Mouse (Mus musculus) cortical plate, adult 2 months (tissue): ENCODE results near the gene Fgf18.

Experiments
- CTCF ChIP-seq: fragments of 200-500 bp; IDR thresholded peaks from 2 replicates; pipeline ENCODE4 v1.5.1; 2011; ENCODE audit warnings: mild to moderate bottlenecking, control low read depth, low read length; ENCODE audit not compliant: insufficient read depth; ENCODE audit errors: extremely low read depth
- POLR2A ChIP-seq: fragments of 200-500 bp; IDR thresholded peaks from 2 replicates; pipeline ENCODE4 v1.6.1; 2011; ENCODE audit warnings: mild to moderate bottlenecking, low read length, control low read depth; ENCODE audit not compliant: insufficient read depth; ENCODE audit errors: extremely low read depth

DNA sequence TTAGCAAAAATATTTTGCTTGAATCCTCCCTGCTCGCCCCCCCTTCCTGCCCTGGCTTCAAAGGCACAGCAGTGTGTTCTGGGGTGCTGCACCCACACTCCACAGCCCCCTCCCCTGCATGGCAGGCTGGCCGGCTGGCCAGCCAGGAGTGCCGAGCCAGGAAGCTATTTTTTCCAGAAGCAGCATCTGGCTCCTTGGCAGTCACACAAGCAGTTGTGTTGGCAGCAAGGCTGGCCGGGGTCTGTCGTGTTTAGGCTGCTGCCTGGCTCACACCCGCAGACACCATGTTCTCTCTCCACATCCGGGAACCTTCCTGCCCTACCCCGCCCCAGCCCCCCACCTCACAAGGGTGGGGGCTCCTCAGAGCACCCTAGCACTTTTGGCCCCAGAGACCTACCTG is 71.9 kb downstream of the Fgf18 start:
- TF ChIP-seq CTCF: no peak
- TF ChIP-seq POLR2A: no peak
